Mouse (Mus musculus): ENCODE measurements at regions not wholly inside any gene's neighbourhood (a gene's known extent, or its start where the extent isn't known, plus 50 kb on each side); places are given as distances from the start of the nearest gene placed in this dataset.
"Not testable (repeated sequence)": the region's sequence is repeated elsewhere in the genome, so short reads cannot be mapped to it uniquely, and the experiment has no call there.

- no peaks in the 10 kb centered on the region for H3K4me1 ChIP-seq (replicated peaks)
- H3K27me3 ChIP-seq (replicated peaks): no peaks in the 10 kb centered on the region
- no peak overlapping the region for H3K4me2 ChIP-seq
- 64% methylated on average over 2 of the region's 2 CpGs for WGBS
- H3K36me3 ChIP-seq: no peaks in the 10 kb centered on the region
- H3K4me3 ChIP-seq: no peak overlapping the region
- H3K27ac ChIP-seq (ENCODE audit: poor library complexity, severe bottlenecking): no peak overlapping the region
- peaks cover 18% of the 10 kb centered on the region; the same call in 1 of the 2 replicates for H3K9me3 ChIP-seq (replicated peaks)
- H3K9ac ChIP-seq: no peak overlapping the region
- ATAC-seq (ENCODE audit: insufficient number of reproducible peaks, low FRiP score): no peak
These were observed 1006.3 kb downstream of the 4930447A16Rik start for GRCm38 (mm10) chr15:38431668-38432067.

- WGBS: 85% methylated on average over 7 of the region's 7 CpGs
- ATAC-seq (ENCODE audit: insufficient number of reproducible peaks, low FRiP score): no peak
- Histone ChIP-seq H3K4me3 (no peak overlapping the region), H3K4me1 (replicated peaks) (no peaks in the 10 kb centered on the region), H3K9me3 (replicated peaks) (peaks cover 18% of the 10 kb centered on the region; the same call in 1 of the 2 replicates), H3K9ac (no peak overlapping the region), H3K4me2 (no peak overlapping the region), H3K27me3 (replicated peaks) (no peaks in the 10 kb centered on the region), H3K36me3 (no peaks in the 10 kb centered on the region), H3K27ac (ENCODE audit: poor library complexity, severe bottlenecking) (no peak overlapping the region)
These were observed 1008.0 kb downstream of the 4930447A16Rik start for GRCm38 (mm10) chr15:38433386-38433785.

GRCm38 (mm10) chr15:38434239-38434638, 1008.9 kb downstream of the 4930447A16Rik start:
- ATAC-seq (ENCODE audit: insufficient number of reproducible peaks, low FRiP score); H3K4me2 ChIP-seq; H3K4me3 ChIP-seq; H3K27me3 ChIP-seq (replicated peaks); H3K9ac ChIP-seq; H3K36me3 ChIP-seq; H3K4me1 ChIP-seq (replicated peaks); H3K27ac ChIP-seq (ENCODE audit: poor library complexity, severe bottlenecking): not testable (repeated sequence)
- H3K9me3 ChIP-seq (replicated peaks): peaks cover 18% of the 10 kb centered on the region; the same call in 1 of the 2 replicates
- 87% methylated on average over 2 of the region's 2 CpGs for WGBS
